Mouse (Mus musculus) right cerebral cortex, postnatal 25 days (tissue): ENCODE measurements at regions not wholly inside any gene's neighbourhood (a gene's known extent, or its start where the extent isn't known, plus 50 kb on each side); places are given as distances from the start of the nearest gene placed in this dataset.
A peak's percentile ranks its signal among the peaks of the same experiment; 100 is the strongest.

Experiments
- DNase-seq: peaks from one replicate; pipeline ENCODE4 v3.0.0; 2022

DNA sequence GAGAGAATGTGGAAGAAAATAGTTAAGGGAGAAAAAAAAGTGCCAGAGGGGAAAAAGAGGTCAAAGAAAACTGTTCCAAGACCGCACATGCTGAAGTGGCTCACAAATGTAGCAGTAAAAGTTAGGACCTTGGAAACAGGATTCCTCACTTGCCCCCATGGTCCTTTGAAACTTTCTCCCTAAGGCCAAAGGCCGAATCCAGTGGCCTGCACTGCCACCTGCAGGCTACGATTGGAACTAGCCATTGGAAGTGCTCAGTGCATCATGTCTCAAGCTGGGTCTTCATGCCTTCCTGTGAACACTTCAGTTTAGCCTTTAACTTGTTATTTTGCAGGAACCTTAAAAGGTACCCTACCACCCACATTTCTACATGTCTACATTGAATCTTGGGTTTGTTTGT is 56.3 kb upstream of the Mctp2 start:
- DNase-seq = peak; percentile 57

DNA sequence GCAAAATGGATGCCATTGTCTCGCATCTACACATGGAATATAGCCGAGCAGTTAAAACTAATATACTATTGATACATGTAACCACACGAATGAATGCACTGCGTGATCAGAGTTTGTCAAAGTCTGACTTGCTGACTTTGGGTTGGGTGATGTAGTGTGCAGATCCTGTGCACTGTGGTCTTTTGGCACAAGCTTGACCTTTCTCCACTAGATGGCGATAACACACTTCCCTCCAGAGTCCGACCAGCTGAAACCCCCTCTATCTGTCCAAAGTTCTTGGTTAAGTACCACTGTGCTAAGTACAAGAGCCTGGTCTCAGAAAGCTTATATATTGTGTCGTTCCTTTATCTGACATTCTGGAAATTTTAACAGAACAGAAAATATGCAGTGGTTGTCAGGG is 84.9 kb upstream of the Mctp2 start:
- DNase-seq = no peak

DNA sequence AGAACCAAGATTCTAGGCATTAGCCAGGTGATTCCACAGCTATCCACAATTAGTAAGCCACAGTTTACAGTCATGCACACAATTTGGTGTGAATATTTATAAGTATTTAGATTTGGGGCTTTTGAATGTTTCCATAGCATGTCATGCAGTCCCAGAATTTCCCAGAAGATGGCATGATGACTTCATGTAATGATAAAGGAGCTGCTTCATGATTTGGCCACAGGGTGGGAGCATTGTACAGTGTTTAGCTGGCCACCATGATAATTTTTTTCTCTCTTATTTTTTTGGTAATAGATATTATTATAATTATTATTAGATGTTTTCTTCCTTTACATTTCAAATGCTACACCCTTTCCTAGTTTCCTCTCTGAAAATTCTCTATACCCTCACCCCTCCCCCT is 93.6 kb upstream of the Mctp2 start:
- peak; percentile 24 for DNase-seq

DNA sequence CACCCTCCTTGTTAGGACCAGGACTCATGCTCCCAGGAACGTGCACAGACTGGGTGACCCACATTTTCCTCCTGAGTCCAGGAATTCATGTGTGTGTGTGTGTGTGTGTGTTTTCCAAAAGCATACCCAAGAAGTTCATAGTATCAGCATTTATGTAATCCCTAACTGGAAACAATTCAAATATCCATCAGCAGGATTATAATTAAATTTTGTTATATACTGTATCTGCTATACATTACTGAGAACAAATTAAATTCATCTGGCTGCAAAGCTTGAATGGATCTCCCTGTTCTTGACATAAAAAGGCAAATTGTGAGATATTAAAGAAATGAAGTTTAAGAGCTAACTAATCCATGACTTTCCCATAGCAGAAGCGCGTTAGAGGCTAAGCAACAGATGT is 99.7 kb upstream of the Mctp2 start:
- DNase-seq = no peak

- DNase-seq = no peak
These were observed 102.1 kb upstream of the Mctp2 start for GRCm38 (mm10) chr7:72408409-72408986.

DNA sequence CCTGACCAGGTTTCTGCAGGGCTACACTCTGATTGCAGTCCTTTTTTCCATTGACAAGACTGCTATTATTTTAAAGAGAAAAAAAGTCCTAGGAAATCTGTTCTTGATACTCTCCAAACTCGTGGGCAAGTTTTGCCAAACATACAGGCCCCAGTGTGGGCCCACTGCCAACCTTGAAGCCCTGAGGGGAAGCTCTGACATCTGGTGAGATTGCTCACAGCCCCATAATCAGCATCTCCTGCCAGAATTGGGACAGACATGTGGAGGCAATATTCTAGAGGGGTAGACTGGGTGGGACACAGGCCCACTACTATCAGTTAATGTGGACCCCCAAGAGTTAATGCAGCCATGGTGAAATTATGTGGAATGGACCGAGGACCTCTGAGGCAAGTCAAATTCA is 132.1 kb upstream of the Mctp2 start:
- no peak for DNase-seq

DNA sequence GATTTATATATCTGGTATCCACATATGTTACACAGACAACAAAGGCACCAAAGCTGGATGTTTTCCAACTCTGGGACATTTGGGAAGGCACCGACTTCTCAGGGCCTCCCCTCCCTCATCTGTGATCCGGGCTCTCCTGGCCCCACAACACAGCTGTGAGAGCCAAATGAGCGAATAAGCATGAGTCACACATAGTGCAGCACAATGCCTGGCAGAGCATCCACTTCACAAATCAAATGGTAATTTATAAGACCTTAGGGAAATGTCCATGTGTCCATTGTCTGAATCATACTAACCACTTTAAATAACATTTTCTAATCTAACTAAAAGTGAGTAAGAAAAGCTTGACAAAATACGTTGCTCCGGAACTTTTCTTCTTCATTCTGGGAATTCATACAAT is 135.6 kb upstream of the Mctp2 start:
- DNase-seq = no peak

DNA sequence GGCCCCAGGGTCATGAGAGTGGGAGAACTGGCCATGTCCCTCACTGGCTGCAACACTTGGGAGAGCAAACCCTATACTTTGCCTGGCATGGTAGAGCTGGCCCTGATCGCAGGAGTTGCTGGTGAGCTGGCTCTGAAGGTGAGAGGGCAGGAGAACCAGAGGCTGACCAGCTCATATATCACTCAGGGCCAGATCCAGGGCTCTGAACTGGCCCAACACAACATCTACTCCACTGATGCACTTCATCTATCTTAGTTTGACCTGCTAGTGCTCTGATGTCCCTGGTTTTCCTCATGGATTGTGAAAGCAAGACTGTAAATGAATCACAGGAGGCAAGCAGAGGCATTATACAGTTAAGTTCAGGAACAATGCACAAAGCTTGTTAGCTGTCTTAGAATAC is 137.6 kb upstream of the Mctp2 start:
- no peak for DNase-seq

DNA sequence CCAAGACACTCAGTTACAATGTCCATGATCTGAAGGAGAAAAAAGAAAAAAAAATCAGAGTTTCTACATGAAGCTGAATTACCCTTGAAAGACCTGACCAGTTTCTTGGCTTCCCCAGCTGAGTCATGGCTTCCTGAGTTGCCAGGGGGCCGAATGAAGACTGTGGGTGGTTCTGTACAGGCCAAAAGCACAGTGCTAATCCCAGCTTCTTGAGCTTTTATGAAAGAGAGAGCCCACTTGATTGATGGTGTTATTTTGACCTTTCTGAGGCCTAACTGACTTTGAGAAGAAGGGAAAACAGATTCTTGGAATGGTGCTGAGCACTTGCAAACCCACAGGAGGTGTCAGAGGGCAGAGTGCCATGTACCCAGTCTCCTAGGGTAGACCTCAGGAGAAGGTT is 138.4 kb upstream of the Mctp2 start:
- DNase-seq = no peak

DNA sequence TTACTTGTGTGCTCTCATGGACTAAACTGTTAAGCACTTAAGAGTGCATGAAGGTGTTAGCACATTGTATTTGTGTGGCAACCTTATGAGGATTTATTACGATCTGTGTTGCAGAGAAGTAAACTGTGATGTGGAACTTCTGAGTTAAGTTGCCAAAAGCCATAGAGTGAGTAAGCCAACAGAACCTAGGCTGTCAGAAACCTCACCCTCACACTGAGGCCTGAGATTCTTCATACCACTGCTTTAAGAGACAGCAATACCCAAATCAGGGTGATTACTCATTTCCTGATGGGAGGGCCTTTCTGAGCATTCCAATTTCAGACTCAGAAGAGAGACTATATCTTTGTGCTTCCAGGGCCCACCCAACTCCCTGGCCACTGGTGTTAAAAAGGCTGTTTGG is 140.5 kb upstream of the Mctp2 start:
- no peak for DNase-seq

GRCm38 (mm10) chr7:72462978-72463377 is 156.6 kb upstream of the Mctp2 start:
- no peak for DNase-seq

DNA sequence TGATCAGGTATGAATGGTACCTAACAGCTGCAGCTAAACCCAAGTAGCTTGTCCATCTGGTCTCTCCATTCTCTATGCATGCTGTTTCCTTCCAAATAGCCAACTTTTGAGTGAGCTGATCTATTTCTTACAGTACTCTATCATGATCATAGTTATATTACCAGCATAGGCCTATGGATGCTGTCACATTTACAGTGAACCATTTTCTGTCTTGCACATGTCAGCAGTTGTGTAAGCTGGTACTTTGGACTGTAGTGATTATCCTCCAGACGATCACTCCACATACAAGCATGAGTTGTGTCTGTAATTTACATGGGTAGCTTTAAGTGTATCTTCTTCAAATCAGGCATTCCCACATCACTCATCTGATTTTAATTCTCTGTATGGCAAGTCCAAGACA is 158.2 kb upstream of the Mctp2 start:
- no peak for DNase-seq

DNA sequence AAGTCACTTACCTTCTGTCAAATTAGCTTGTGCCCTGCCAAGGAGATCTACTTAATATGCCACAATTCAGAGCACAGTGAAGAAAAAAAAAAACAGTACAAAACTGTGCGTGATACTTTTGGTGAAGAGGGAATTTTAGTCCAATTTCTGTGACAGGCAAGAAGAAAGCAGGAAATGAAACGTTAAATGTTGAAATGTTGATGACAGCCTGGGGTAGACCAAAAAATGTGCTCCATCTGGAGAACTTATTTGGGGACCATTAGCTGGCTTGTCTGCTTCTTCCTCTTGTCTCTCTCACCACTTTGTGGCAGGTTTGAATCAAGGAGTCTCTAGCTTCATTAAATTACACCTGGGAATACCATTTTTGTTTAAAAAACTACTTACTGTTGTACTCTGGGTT is 163.3 kb upstream of the Mctp2 start:
- DNase-seq = no peak

GRCm38 (mm10) chr7:72474751-72475150 is 168.3 kb upstream of the Mctp2 start:
- no peak for DNase-seq

GRCm38 (mm10) chr7:72478936-72479335 is 172.5 kb upstream of the Mctp2 start:
- DNase-seq = no peak

DNA sequence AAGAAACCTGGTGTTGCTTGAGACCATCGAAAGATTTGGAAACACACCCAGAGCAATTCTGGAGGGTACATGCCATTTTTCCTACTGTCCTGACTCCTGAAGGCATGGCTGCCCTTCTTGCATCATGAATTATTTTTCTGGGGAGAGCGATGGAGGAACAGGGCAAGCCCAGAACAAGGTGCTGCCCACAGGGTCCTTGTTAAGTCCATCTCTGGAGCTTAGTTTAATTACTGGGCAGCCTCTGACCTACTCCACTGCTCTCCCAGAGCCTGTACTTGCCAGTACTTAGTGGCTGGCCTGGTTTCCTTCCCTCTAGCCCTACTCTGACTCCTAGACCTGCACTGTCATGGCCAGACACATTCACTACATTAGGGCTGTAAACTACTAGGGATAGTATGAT is 174.9 kb upstream of the Mctp2 start:
- no peak for DNase-seq

- DNase-seq = no peak
These were observed 183.8 kb upstream of the Mctp2 start for GRCm38 (mm10) chr7:72490161-72490560.

GRCm38 (mm10) chr7:72493292-72493691 is 186.9 kb upstream of the Mctp2 start:
- DNase-seq = no peak

DNA sequence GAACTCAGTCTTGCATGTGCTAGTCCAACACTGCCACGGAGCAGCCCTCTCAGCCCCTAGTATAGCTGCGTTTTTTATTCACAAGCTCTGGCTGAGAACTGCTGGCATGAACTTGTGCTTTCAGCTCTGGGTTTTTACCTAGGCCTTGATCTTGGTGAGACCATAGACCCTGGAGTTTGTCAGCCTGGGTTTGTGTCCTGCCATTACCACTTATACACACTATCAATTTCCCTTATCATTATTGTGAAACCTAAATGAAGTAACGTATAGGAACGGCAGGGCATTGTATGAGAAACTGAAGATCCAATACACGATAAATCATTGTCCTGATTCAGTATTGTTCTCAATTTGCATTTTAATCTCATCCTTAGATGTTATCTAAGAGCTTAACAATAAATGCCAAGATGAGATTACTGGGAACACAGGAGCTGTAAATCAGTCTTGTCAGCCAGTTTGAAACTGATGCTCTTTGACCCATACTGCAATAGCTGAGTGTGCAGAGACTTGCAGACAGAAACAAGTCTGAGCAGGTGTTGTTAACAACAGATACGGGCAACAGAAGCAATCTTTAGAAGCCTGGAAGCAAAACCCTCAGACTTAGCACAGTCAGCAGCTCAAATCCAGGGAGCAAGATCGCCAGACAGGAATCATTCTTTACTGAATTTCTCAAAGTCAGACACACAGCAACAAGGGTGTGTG is 190.7 kb upstream of the Mctp2 start:
- DNase-seq = no peak

DNA sequence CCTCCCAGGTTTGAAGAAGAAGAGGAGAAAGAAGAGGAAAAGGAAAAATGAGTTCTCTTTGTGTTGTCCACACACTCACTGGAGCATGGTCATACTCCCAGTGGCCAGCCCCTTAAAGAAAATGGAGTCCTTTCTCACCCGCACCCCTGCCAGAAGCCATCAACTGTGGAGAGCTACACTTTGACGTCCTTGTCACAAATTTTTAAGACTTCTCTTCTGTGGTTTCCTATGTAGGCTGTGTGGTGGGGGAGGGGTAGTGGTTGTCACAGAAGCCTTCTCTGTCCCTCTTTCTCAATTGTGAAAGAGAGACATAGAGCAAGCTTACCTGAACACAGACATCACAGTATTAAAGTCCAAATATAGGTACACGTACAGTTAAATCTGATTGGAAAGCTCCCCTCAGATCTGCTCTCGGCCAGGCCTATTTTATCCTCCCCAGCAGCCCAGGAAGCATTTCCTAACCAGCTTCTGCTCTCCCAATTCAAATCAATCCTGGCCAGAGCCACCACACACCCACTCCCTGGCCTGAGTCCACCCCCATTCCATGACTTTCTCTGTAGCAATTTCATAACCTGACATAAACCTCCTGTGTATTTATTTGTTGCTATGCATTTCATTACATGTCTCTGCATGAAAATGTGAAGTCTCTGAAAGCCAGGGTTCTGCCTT is 192.3 kb upstream of the Mctp2 start:
- no peak for DNase-seq

DNA sequence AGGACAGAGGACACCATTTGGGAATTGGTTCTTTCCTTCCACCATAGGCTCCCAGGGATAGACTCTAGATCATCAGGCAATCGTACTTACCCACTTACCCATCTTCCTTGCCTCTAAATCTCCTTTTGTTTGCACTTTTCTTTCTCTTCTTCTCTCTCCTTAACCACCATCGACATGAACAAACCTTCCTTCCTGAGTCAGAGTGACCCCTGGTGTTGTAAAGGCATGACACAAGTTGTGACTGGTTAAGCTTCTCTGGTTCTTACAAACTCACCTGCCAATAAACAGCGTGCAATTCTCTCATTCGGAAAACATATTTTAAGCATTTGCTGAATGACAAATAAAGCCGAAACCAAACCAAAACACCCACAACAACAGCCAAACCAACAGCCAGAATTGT is 193.4 kb upstream of the Mctp2 start:
- DNase-seq = no peak

GRCm38 (mm10) chr7:72500190-72500589 is 193.8 kb upstream of the Mctp2 start:
- no peak for DNase-seq

DNA sequence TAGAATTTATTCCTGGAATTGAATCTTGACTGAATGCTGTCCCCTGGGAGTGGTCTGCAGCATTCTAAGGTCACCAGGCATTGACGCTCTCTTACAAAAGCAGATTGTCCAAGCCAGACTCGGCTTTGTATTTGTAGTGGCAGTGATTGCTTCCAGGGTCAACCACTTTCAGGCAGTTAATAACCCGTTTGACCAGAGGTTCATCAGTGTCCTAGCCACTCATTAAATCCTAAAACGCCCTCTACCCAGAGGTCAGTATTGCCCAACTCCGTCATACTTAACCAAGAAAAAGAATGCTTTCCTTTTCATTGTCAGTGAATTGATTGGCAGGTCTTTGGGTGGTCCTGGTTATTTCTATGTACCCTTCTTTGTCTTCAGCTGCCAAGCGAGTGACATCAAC is 194.6 kb upstream of the Mctp2 start:
- DNase-seq = no peak

DNA sequence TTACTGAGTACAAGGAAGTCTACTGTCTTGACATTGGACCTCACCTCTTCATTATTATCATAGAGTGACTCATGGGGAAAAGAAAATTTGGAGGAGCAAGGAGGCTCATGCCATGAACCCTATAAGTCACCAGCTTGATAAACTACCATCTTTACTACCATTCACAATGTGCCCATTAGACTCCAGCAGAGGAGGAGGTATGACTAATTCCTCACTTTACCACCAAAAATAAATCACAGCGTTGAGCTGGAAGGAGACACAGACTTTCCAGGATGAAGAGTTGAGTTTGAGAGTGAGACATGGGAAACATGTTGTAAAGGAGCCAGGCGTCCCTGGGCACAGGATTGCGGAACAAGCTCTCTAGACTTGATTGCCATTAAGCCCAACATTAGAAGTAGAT is 195.0 kb upstream of the Mctp2 start:
- DNase-seq = no peak

DNA sequence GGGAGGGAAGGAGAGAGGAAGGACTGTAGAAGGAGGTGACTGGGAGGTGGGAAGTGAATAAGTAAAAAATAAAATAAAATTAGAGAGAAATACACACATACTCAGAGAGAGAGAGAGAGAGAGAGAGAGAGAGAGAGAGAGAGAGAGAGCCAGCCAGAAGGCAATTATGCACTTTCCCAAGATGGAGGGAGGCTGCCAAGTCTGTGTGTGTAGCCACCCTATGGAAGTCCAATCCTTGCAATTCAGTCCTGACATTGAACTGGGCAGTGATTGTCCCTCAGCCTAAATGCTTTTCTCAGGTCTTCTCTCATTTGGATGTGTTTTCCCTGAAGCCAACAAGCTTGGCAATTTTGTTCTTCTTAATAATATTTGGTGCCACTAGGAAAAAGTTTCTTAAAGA is 197.3 kb upstream of the Mctp2 start:
- no peak for DNase-seq
